Mouse (Mus musculus) hindbrain, embryonic 11.5 days (tissue): ENCODE measurements at regions not wholly inside any gene's neighbourhood (a gene's known extent, or its start where the extent isn't known, plus 50 kb on each side); places are given as distances from the start of the nearest gene placed in this dataset.

ENCODE experiments used
- ATAC-seq: fragments of 200-750 bp; cut with Nextera tagmentation; 2 replicates; pipeline ENCODE4 v1.8.0; 2017; ENCODE audit warnings: mild to moderate bottlenecking, moderate TSS enrichment, moderate library complexity; ENCODE audit not compliant: low FRiP score
- DNase-seq: peaks from one replicate; pipeline ENCODE4 v3.0.0-alpha.2; 2015; ENCODE audit warnings: low spot score
- H3K27ac ChIP-seq: fragments of 300-500 bp; sonication (generic); 2 replicates; pipeline ENCODE4 v1.5.1; 2014; ENCODE audit warnings: mild to moderate bottlenecking, low read depth, low read length
- H3K27me3 ChIP-seq: fragments of 300-500 bp; sonication (generic); 2 replicates; pipeline ENCODE4 v1.6.1; 2014; ENCODE audit warnings: mild to moderate bottlenecking, low read length, moderate library complexity, mixed read lengths; ENCODE audit not compliant: control insufficient read depth, insufficient read depth
- H3K36me3 ChIP-seq: fragments of 300-500 bp; sonication (generic); 2 replicates; pipeline ENCODE4 v1.6.1; 2014; ENCODE audit warnings: mild to moderate bottlenecking, low read length, moderate library complexity, mixed read lengths; ENCODE audit not compliant: control insufficient read depth, insufficient read depth
- H3K4me1 ChIP-seq: fragments of 300-500 bp; sonication (generic); replicated peaks from 2 replicates; pipeline ENCODE4 v1.6.1; 2014; ENCODE audit warnings: low read length, mixed read lengths; ENCODE audit not compliant: control insufficient read depth, insufficient read depth
- H3K4me2 ChIP-seq: fragments of 300-500 bp; sonication (generic); replicated peaks from 2 replicates; pipeline ENCODE4 v1.6.1; 2014; ENCODE audit warnings: mild to moderate bottlenecking, low read depth, low read length
- H3K4me3 ChIP-seq: fragments of 300-500 bp; sonication (generic); 2 replicates; pipeline ENCODE4 v1.5.1; 2014; ENCODE audit warnings: low read depth, low read length
- H3K9ac ChIP-seq: fragments of 300-500 bp; sonication (generic); 2 replicates; pipeline ENCODE4 v1.6.1; 2014; ENCODE audit warnings: low read depth, low read length
- H3K9me3 ChIP-seq: fragments of 300-500 bp; sonication (generic); 2 replicates; pipeline ENCODE4 v1.6.1; 2016; ENCODE audit warnings: low read length; ENCODE audit not compliant: control insufficient read depth
- WGBS: fragments of 180-500 bp; shearing (Covaris S2); extraction: QIAGEN DNeasy Blood & Tissue Kit; methylation state at CpG from one replicate; pipeline ENCODE4 v1.1.7; 2014; 5-methylcytosine and 5-hydroxymethylcytosine counted together

GRCm38 (mm10) chr10:9310346-9310745 is 364.7 kb downstream of the Samd5 start:
- Histone ChIP-seq H3K27ac (no peak overlapping the region), H3K4me1 (no peaks in the 10 kb centered on the region), H3K9me3 (no peaks in the 10 kb centered on the region), H3K4me2 (no peak overlapping the region), H3K27me3 (no peaks in the 10 kb centered on the region), H3K9ac (no peak overlapping the region), H3K4me3 (no peak overlapping the region), H3K36me3 (no peaks in the 10 kb centered on the region)
- DNase-seq, result no peak
- WGBS, result 83% methylated on average over 5 of the region's 5 CpGs
- ATAC-seq, result no peak

DNA sequence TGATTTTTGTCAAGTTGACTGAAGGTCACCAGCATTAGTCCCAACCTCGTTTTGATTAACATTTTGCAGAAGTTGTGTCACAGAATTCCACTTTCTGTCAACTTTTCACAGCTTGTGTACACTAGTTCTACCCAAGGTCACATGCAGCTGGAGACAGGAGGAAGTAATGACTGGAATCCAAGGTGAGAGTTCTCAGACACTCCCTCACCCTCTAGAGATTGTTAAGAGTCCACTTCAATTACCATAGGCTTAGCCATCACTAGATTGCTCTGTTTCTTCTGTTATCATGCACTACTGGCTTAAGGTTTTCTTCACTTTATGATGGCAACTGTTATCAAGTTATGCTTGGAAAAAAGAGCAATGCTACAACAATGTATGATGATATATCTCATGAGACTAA is 379.0 kb downstream of the Samd5 start:
- 64% methylated on average over 1 of the region's 1 CpGs for WGBS
- no peak for DNase-seq
- ATAC-seq, result no peak

GRCm38 (mm10) chr10:9295269-9295668 is 379.7 kb downstream of the Samd5 start:
- Histone ChIP-seq H3K27ac (no peak overlapping the region), H3K9ac (no peak overlapping the region), H3K4me3 (no peak overlapping the region), H3K36me3 (no peaks in the 10 kb centered on the region), H3K9me3 (no peaks in the 10 kb centered on the region), H3K27me3 (no peaks in the 10 kb centered on the region), H3K4me2 (no peak overlapping the region), H3K4me1 (no peaks in the 10 kb centered on the region)
- 93% methylated on average over 1 of the region's 1 CpGs for WGBS
- no peak for DNase-seq
- no peak for ATAC-seq

More for the DNA sequence above, 379.0 kb downstream of the Samd5 start:
- Histone ChIP-seq H3K4me1 (no peaks in the 10 kb centered on the region), H3K36me3 (no peaks in the 10 kb centered on the region), H3K4me3 (no peak overlapping the region), H3K9me3 (no peaks in the 10 kb centered on the region), H3K27me3 (no peaks in the 10 kb centered on the region), H3K27ac (no peak overlapping the region), H3K4me2 (no peak overlapping the region), H3K9ac (no peak overlapping the region)

GRCm38 (mm10) chr10:9294620-9295019 is 380.4 kb downstream of the Samd5 start:
- Histone ChIP-seq H3K9me3 (no peaks in the 10 kb centered on the region), H3K27ac (no peak overlapping the region), H3K36me3 (no peaks in the 10 kb centered on the region), H3K4me3 (no peak overlapping the region), H3K9ac (no peak overlapping the region), H3K4me2 (no peak overlapping the region), H3K4me1 (no peaks in the 10 kb centered on the region), H3K27me3 (no peaks in the 10 kb centered on the region)
- ATAC-seq (no peak), DNase-seq (no peak)
- WGBS, result 69% methylated on average over 2 of the region's 2 CpGs

GRCm38 (mm10) chr10:9291456-9292146 is 383.4 kb downstream of the Samd5 start:
- DNase-seq (no peak), ATAC-seq (no peak)
- no peaks in the 10 kb centered on the region for H3K4me1 ChIP-seq
- H3K27me3 ChIP-seq, result no peaks in the 10 kb centered on the region
- 69% methylated on average over 6 of the region's 6 CpGs for WGBS
- no peak overlapping the region for H3K9ac ChIP-seq
- H3K4me2 ChIP-seq, result no peak overlapping the region
- no peaks in the 10 kb centered on the region for H3K36me3 ChIP-seq
- no peak overlapping the region for H3K27ac ChIP-seq
- no peak overlapping the region for H3K4me3 ChIP-seq
- no peaks in the 10 kb centered on the region for H3K9me3 ChIP-seq

GRCm38 (mm10) chr10:9272940-9273339 is 387.1 kb upstream of the Sash1 start:
- H3K27ac ChIP-seq, result no peak overlapping the region
- ATAC-seq, result no peak
- H3K4me2 ChIP-seq, result no peak overlapping the region
- DNase-seq, result no peak
- 0 out of 2 replicates have a peak, but pooled peaks cover 2% of the 10 kb centered on the region for H3K4me1 ChIP-seq
- no peaks in the 10 kb centered on the region for H3K36me3 ChIP-seq
- no peaks in the 10 kb centered on the region for H3K27me3 ChIP-seq
- H3K9ac ChIP-seq, result no peak overlapping the region
- H3K9me3 ChIP-seq, result no peaks in the 10 kb centered on the region
- 79% methylated on average over 3 of the region's 3 CpGs for WGBS
- no peak overlapping the region for H3K4me3 ChIP-seq

DNA sequence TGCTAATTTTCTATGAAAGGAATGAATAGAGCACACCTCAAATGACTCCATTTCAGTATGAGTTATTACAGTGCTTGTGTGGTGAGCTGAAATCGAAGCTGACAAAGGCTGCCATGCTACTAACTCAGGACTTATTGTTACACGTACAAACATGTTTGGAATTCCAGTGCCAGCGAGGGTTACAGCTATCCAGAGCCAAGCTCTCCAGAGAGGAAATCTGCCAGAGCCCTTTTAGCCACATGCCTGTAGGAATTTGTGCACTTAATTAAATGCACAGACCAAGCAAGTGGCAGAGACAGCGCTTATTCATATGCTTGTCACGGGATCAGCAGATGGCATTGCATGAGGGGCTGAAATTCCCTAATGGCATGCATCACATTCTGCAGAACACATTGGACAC is 386.4 kb upstream of the Sash1 start:
- Histone ChIP-seq H3K9ac (no peak overlapping the region), H3K4me2 (no peak overlapping the region), H3K4me3 (no peak overlapping the region), H3K27me3 (no peaks in the 10 kb centered on the region), H3K4me1 (0 out of 2 replicates have a peak, but pooled peaks cover 2% of the 10 kb centered on the region), H3K9me3 (no peaks in the 10 kb centered on the region), H3K36me3 (no peaks in the 10 kb centered on the region), H3K27ac (no peak overlapping the region)
- peak; percentile 72 for ATAC-seq
- DNase-seq, result peak; percentile 45
- 44% methylated on average over 5 of the region's 5 CpGs for WGBS

- Histone ChIP-seq H3K27me3 (no peaks in the 10 kb centered on the region), H3K4me3 (no peak overlapping the region), H3K4me1 (no peaks in the 10 kb centered on the region), H3K9ac (no peak overlapping the region), H3K27ac (no peak overlapping the region), H3K36me3 (no peaks in the 10 kb centered on the region), H3K9me3 (no peaks in the 10 kb centered on the region), H3K4me2 (no peak overlapping the region)
- WGBS, result 98% methylated on average over 2 of the region's 2 CpGs
- ATAC-seq (no peak), DNase-seq (no peak)
Measured at GRCm38 (mm10) chr10:9265528-9265927, 379.7 kb upstream of the Sash1 start.

DNA sequence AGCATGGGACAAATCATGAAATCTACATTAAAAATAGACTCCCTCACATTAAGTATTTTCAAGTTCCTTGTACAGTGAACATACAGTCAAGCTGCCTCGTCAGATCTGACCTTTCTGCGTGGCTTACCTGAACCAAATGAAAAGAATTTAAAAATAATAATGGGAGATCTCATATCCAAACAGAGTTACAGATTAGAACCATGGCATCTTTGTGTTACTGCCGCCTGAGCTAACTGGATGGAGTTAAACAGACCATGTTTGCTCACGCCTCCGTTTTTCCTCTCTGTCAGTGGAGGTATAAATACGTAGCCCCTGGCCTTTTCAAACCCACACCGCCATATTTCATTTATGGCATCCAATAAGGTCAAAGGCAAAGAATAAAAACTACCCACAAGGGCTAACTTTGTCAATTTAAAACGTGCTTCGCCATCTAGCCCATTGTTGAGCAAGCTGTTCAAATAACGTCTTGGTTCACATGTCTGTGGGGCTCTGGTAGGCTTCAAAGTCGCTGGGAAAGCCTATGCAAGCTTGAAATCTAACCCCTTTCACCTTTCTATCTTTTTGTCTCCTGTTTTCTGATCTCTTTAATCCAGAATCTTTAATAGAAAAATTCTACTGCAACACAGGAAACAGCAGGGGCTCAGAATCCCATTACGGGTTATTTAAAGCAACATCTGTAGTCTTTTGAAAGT is 378.6 kb upstream of the Sash1 start:
- Histone ChIP-seq H3K4me3 (no peak overlapping the region), H3K9ac (no peak overlapping the region), H3K27me3 (no peaks in the 10 kb centered on the region), H3K9me3 (no peaks in the 10 kb centered on the region), H3K4me2 (no peak overlapping the region), H3K36me3 (no peaks in the 10 kb centered on the region), H3K4me1 (no peaks in the 10 kb centered on the region), H3K27ac (no peak overlapping the region)
- DNase-seq (no peak), ATAC-seq (no peak)
- WGBS, result 75% methylated on average over 12 of the region's 12 CpGs
